Mouse (Mus musculus) small intestine, adult 2 months (tissue): ENCODE results near the gene Csf2rb. TPM values are rescaled to one million over a fixed set of nuclear protein-coding genes. Genes with fewer than 3 reads are reported as not detected.
"Not testable (repeated sequence)": the region's sequence is repeated elsewhere in the genome, so short reads cannot be mapped to it uniquely, and the experiment has no call there.

Experiments used
- H3K27ac ChIP-seq: fragments of 200-500 bp; 2 replicates; pipeline ENCODE4 v1.5.1; 2012; ENCODE audit warnings: low read depth, low read length, control low read depth, inconsistent platforms; ENCODE audit not compliant: insufficient read depth
- H3K27me3 ChIP-seq: fragments of 200-500 bp; 2 replicates; pipeline ENCODE4 v1.6.1; 2012; ENCODE audit warnings: mild to moderate bottlenecking, moderate library complexity, low read length, inconsistent platforms; ENCODE audit not compliant: control insufficient read depth, insufficient read depth
- H3K36me3 ChIP-seq: fragments of 200-500 bp; 2 replicates; pipeline ENCODE4 v1.6.1; 2012; ENCODE audit warnings: mild to moderate bottlenecking, low read length, control low read depth, inconsistent platforms; ENCODE audit not compliant: control insufficient read depth, insufficient read depth
- H3K4me1 ChIP-seq: fragments of 200-500 bp; 2 replicates; pipeline ENCODE4 v1.6.1; 2012; ENCODE audit warnings: low read length, inconsistent platforms, mixed read lengths; ENCODE audit not compliant: control insufficient read depth, insufficient read depth, insufficient read length
- H3K4me3 ChIP-seq: fragments of 200-500 bp; 2 replicates; pipeline ENCODE4 v1.5.1; 2012; ENCODE audit warnings: low read depth, mild to moderate bottlenecking, control low read depth, inconsistent platforms, low read length, moderate library complexity
- CTCF ChIP-seq: fragments of 200-500 bp; IDR thresholded peaks from 2 replicates; pipeline ENCODE4 v1.5.1; 2012; ENCODE audit warnings: low read depth, mild to moderate bottlenecking, control low read depth, inconsistent platforms, low read length, moderate library complexity, mixed read lengths; ENCODE audit not compliant: insufficient replicate concordance, insufficient read length; ENCODE audit errors: extremely low read depth
- POLR2A ChIP-seq: fragments of 200-500 bp; IDR thresholded peaks from 2 replicates; pipeline ENCODE4 v1.6.1; 2012; ENCODE audit warnings: low read depth, mild to moderate bottlenecking, control low read depth, inconsistent platforms, low read length, moderate library complexity
- WGBS: fragments of 180-500 bp; shearing (Covaris S2); methylation state at CpG from one replicate; pipeline ENCODE4 v1.1.7; 2018; 5-methylcytosine and 5-hydroxymethylcytosine counted together
- polyA plus RNA-seq: library from polyadenylated mRNA; depleted of rRNA; stranded (reverse); fragments of >200 nt; gene quantifications from 2 replicates; pipeline ENCODE4 v1.2.3, GENCODE M21; 2012; rRNA removed

The Csf2rb gene
- polyA plus RNA-seq = 8.9 and 9.1 TPM in 2 replicates

- Histone ChIP-seq H3K36me3 (no peaks in the 10 kb centered on the region), H3K4me1 (no peaks in the 10 kb centered on the region), H3K4me3 (peak within 1 kb of the TSS; percentile 42), H3K27me3 (no peaks in the 10 kb centered on the region), H3K27ac (peak within 1 kb of the TSS; percentile 20; the same call in 1 of the 2 replicates)
- TF ChIP-seq POLR2A = no peak
- TF ChIP-seq CTCF = no peak
- 44% methylated on average over 11 of the region's 11 CpGs for WGBS
Observed at GRCm38 (mm10) chr15:78325671-78326339, at the start of gene Csf2rb. Gene Csf2rb (plus strand): TSS chr15:78325752.

- H3K36me3 ChIP-seq = no peaks in the 10 kb centered on the region
- WGBS = 68% methylated on average over 2 of the region's 2 CpGs
- H3K27me3 ChIP-seq = no peaks in the 10 kb centered on the region
- H3K4me1 ChIP-seq = no peaks in the 10 kb centered on the region
- H3K27ac ChIP-seq = no peak overlapping the region
- TF ChIP-seq CTCF = no peak
- TF ChIP-seq POLR2A = no peak
- H3K4me3 ChIP-seq = no peak overlapping the region
Observed at GRCm38 (mm10) chr15:78278308-78278707, 47.2 kb upstream of the Csf2rb start.

GRCm38 (mm10) chr15:78287941-78288340 is 37.6 kb upstream of the Csf2rb start:
- Histone ChIP-seq H3K36me3 (no peaks in the 10 kb centered on the region), H3K4me3 (no peak overlapping the region), H3K27me3 (no peaks in the 10 kb centered on the region), H3K4me1 (no peaks in the 10 kb centered on the region), H3K27ac (no peak overlapping the region)
- 78% methylated on average over 5 of the region's 5 CpGs for WGBS
- TF ChIP-seq POLR2A (no peak), CTCF (no peak)

GRCm38 (mm10) chr15:78289775-78290174 is 35.8 kb upstream of the Csf2rb start:
- not testable (repeated sequence) for H3K36me3 ChIP-seq, H3K4me1 ChIP-seq, H3K27me3 ChIP-seq, H3K27ac ChIP-seq, H3K4me3 ChIP-seq
- 55% methylated on average over 5 of the region's 5 CpGs for WGBS

GRCm38 (mm10) chr15:78293228-78293627 is 32.3 kb upstream of the Csf2rb start:
- not testable (repeated sequence) for H3K27me3 ChIP-seq, H3K4me1 ChIP-seq, H3K27ac ChIP-seq, H3K36me3 ChIP-seq, H3K4me3 ChIP-seq
- 6% methylated on average over 2 of the region's 2 CpGs for WGBS

- Histone ChIP-seq H3K36me3 (no peaks in the 10 kb centered on the region), H3K4me3 (no peak overlapping the region), H3K27me3 (no peaks in the 10 kb centered on the region), H3K27ac (no peak overlapping the region), H3K4me1 (no peaks in the 10 kb centered on the region)
- TF ChIP-seq POLR2A (no peak), CTCF (no peak)
- WGBS = 72% methylated on average over 4 of the region's 4 CpGs
Observed at GRCm38 (mm10) chr15:78293716-78294115, 31.8 kb upstream of the Csf2rb start.

- TF ChIP-seq CTCF = no peak
- TF ChIP-seq POLR2A = no peak
- 70% methylated on average over 1 of the region's 1 CpGs for WGBS
- H3K36me3 ChIP-seq = no peaks in the 10 kb centered on the region
- no peak overlapping the region for H3K4me3 ChIP-seq
- H3K27me3 ChIP-seq = no peaks in the 10 kb centered on the region
- no peak overlapping the region for H3K27ac ChIP-seq
- no peaks in the 10 kb centered on the region for H3K4me1 ChIP-seq
Observed at GRCm38 (mm10) chr15:78298558-78298957, 27.0 kb upstream of the Csf2rb start.

GRCm38 (mm10) chr15:78299641-78300040 is 25.9 kb upstream of the Csf2rb start:
- Histone ChIP-seq H3K4me3 (no peak overlapping the region), H3K27ac (no peak overlapping the region), H3K27me3 (no peaks in the 10 kb centered on the region), H3K4me1 (no peaks in the 10 kb centered on the region), H3K36me3 (no peaks in the 10 kb centered on the region)
- 58% methylated on average over 3 of the region's 3 CpGs for WGBS
- no peak for TF ChIP-seq CTCF
- TF ChIP-seq POLR2A = no peak
